Mouse (Mus musculus): ENCODE results near the gene Cdca5. TPM values are rescaled to one million over a fixed set of nuclear protein-coding genes. Genes with fewer than 3 reads are reported as not detected.
"Not testable (repeated sequence)": the region's sequence is repeated elsewhere in the genome, so short reads cannot be mapped to it uniquely, and the experiment has no call there.

The Cdca5 gene
- total RNA-seq (2021), result 1 to 10 TPM; 1.5 to 3.0 TPM

DNA sequence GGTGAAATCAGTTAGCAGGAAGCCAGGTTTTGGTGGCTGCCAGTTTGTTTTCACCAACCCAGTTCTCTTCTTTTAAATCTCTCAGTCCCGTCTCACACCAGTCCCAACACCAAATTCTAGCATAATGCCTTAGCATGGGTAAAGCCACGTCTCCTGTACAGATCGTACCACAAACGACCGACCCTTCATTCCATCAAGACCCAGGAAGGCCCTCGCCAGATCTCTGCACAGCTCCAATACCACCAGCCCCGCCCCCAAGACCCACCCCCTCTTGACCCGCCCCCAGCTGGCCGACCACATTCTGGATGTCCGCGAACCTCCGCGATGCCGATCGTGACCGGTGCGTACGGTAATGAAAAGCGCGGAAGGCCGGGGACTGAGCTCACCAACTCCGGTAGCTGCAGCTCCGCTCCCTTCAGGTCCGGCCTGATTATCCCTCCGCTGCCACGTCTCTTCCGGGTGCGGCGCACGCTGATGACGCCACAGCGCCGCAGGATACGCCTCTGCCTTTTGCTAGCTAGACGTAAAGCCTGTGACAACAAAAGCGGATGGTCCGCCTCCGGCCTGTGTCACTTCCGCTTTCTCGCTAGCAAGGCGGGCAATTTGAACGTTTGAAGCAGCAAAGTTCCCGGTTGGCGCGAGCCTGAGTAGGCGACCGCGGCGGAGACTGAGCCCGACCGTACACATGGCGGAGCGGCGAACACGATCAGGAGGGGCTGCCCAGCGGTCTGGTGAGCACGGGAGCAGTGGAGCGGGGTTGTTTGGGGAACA, at the start of gene Cdca5, which contains the start of gene Zfpl1:
Gene Cdca5 (plus strand): TSS at position 506 of the 771 bp plus-strand sequence.
Gene Zfpl1 (minus strand): TSS at position 479 of the 771 bp plus-strand sequence.
- intact Hi-C loops (cut with DNase I), result no loop called here
- DNase-seq, result peak; percentile 98

DNA sequence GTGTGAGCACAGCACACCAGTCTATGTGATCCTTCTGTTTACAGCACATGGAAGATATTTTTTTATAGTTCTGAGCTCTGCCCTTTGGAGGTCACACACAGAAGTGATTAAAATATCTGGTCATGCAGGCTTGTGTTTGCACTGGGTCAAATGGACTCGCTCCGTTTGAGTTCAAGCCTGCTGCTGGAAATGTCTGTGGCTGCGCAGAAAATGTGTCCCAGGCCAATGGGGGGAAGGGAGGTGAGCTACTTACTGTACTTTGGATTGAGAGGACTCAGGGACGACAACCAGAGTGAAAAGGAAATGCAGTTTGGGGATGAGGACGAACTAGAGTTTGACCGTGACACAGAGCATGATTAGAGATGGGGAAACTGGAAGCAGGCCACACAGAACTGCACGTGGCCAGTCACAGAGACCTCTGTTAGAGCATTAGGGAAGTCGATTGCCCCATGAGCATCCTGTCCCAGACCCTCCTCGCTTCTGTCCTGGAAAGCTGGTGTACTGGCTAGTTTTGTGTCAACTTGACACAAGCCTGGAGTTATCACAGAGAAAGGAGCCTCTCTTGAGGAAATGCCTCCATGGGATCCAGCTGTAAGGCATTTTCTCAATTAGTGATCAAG, 48.7 kb upstream of the Cdca5 start:
- no peak for DNase-seq
- intact Hi-C loops (cut with DNase I), result no loop called here

DNA sequence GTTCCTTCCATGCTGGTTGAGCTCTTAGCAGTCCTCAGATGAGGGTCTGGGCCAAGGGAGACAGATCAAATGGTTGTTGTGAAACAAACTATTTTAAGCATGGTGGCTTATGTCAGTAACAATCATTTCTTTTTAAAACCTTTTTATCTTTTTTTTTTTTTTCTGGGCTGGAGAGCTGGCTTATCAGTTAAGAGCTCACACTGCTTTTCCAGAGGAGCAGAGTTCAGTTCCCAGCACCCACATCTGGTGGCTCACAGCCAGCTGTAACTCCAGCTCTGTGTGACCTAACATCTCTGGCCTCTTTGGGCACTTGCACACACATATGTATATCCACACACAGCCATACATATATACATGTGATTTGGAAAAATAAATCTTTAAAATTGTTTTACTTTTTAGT, 47.1 kb upstream of the Cdca5 start:
- DNase-seq, result no peak
- intact Hi-C loops (cut with DNase I), result no loop called here

DNA sequence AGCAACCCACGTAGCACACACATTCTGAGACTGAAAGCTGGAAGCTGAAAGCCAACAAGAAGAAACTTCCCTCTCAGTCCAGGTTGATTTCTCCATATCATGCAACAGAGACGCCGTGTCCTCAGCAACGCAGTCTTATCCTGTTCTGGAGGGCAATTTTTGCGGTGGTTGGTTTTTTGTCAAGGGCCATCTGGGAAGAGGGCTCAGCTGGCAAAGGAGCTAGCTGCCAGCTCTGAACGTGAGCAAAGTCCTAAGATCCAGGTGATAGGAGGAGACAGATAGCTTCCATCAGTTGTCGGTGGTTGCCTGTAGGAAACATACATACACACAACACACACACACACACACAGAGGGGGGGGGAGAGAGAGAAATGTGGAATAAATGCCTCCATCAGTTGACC, 46.5 kb upstream of the Cdca5 start:
- intact Hi-C loops (cut with DNase I), result no loop called here
- no peak for DNase-seq

DNA sequence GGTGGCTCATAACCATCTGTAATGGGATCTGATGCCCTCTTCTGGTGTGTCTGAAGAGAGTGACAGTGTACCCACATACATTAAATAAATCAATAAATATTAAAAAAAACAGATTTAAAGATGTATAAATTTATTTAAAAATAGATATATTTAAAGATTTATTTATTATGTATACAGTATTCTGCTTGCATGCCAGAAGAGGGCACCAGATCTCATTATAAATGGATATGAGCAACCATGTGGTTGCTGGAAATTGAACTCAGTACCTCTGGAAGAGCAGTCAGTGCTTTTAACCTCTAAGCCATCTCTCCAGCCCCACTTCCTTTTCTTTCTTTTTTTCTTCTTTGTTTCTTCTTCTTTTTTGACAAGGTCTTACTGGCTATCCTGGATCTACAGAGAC, 44.8 kb upstream of the Cdca5 start:
- intact Hi-C loops (cut with DNase I), result loop anchor here (10.0 kb wide), 1 partner anchor 75 kb away; the partner anchor contains the start of gene Pola2
- no peak for DNase-seq

DNA sequence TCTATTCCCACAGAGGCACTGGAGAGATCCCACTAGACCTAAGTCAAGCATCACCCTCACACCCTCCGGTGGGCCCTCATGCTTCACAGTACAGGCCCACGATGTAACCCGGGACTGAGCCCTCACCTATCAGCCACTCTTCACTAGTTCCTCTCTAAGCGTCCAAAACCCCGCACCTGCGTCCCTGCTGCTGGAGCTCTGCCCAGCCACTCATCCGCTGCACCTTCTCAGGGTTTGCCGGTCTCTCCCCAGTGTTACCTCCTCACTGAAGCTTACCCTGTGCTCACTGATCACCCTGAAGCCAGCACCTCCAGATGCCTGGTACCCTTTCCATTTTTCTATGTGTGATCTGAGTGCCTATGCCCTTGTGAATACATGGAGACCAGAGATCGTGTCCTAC, 42.5 kb upstream of the Cdca5 start:
- DNase-seq, result no peak
- intact Hi-C loops (cut with DNase I), result loop anchor here (10.0 kb wide), 1 partner anchor 77 kb away; the partner anchor contains the start of gene Pola2

DNA sequence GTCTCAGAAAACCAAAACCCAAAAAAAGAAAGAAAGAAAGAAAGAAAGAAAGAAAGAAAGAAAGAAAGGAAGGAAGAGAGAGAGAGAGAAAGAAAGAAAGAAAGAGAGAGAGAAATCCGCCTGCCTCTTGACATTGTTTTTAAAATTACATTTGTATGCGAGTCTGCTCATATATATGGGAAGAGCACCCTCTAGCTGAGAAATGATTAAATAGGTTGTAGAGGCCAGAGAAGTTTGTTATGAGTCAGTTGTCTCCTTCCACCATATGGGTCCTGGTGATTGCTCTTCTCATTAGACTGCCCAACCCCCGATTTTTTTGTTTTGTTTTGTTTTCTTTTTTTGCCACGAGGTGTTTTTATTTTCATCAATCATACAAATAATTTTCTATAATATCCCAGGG, 40.7 kb upstream of the Cdca5 start:
- intact Hi-C loops (cut with DNase I), result loop anchor here (10.0 kb wide), 1 partner anchor 79 kb away; the partner anchor contains the start of gene Pola2
- not testable (repeated sequence) for DNase-seq

DNA sequence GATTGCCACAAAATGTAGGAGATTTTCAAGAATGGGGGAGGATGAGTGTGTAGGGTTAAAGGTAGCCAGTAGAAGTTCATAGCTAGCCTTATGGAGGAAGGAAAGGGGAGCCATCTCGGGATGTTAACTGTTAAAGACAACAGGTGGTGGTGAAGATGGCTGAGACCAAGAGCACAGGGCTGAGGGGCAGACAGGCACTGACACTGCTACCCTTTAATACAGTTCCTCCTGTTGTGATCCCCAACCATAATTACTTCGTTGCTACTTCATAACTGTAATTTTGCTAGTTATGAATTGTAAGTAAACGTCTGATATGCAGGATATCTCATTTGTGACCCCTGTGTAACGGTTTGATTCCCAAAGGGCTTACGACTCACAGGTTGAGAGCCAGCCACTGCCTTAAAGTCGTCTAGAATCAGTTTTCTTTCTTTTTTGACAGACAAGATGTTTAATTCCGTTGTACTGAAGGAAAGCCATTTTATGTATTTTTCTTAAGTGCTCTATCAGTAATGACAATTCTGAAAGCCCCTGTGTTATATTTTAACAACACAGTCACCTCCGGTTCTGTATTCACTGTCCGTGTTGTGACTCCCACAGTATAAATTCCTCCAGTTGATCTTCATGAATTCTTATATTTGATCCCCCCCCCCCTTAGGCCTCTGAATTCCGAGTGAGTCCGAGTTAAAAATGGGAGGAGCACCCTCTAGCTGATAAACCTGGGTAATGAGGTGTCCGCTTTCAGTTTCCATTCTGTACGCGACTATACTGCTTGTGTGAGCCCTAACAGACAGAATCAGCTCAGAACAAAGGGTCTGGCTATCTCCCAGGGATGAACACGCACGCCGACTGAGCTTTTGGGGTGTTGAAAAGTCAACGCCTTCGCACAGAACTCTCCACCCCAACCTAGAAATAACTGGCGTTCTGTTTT, 39.2 kb upstream of the Cdca5 start:
- no peak for DNase-seq
- intact Hi-C loops (cut with DNase I), result loop anchor here (10.0 kb wide), 1 partner anchor 81 kb away; the partner anchor contains the start of gene Pola2

DNA sequence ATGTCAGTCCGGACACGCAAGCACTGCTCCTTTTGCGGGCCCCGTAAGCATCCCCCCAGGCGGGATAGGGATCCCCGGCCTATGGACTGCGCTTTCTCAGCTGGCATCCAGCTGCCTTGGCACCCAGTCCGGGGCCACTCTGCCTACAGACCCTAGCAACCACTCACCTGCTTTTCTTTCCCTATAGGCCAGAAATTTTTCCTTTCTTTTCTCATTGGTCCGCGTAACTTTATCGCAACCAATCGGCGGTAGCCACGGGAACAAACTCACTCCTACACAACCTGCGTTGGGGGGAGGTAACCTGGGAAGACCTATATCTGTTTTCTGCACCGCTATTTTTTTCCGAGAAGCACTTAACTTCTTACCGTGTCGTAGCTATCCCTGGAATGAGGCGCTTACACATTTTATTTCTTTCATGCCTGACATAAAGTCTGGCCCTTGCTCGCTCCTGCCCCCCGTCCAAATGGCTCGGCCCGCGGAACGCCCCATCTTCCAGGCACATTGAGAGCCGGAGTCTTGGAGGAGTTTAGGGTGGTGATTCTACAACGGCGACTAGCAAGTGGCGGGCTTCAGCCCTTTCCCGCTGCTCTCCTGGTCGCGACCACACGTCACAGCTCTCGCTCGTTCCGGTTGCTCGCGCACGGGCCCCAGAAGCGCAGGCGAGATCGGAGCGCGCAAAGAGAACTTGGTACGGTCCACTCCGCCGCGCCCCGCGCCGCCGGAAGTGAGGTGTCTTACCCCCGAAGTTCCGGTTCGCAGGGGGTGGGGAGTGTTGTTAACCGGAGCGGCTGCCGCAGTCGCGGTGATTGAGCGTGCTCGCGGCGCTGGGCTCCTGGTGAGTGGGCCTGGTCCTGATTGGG, 38.3 kb upstream of the Cdca5 start, which contains the start of gene Syvn1:
Gene Syvn1 (plus strand): TSS at position 283 of the 860 bp plus-strand sequence.
- intact Hi-C loops (cut with DNase I), result loop anchor here (10.0 kb wide), 1 partner anchor 82 kb away; the partner anchor contains the start of gene Pola2
- peak; percentile 91 for DNase-seq

DNA sequence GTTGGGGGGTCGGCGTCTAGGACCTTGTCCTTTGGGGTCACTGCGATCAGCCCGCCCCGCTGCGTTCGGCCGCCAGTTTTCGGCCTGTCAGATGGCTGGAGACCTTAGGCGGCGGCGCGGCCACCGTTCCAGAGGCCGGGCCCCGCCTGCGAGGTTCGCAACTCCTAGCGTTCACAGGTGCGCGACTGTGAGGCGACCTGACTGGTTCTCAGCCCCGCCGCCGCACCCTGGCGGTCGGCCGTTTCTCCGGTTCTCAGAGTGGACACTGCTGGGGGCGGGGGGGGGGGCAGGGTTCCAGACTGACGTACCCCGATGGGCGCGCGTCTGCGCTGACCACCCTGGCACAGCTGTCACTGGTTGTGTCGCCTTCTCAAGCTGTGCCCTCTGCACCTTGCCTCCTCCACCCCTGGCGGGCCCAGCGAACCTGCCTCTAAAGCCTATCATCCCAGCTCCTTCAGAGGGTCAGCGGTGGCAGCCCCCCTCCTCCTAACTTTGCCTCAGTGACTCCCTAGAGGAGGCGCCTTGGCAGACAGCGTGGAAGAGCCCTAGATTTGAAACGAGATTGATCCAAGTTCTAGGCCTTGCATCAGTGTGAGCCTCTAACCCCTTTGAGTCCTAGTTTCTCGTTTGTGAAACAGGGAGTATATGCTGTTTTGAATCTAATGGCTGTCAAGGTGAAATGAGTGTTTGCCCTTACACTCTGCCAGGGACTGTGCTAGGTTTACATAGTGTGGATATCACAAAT, 37.5 kb upstream of the Cdca5 start:
- peak; percentile 35 for DNase-seq
- intact Hi-C loops (cut with DNase I), result loop anchor here (10.0 kb wide), 1 partner anchor 83 kb away; the partner anchor contains the start of gene Pola2

DNA sequence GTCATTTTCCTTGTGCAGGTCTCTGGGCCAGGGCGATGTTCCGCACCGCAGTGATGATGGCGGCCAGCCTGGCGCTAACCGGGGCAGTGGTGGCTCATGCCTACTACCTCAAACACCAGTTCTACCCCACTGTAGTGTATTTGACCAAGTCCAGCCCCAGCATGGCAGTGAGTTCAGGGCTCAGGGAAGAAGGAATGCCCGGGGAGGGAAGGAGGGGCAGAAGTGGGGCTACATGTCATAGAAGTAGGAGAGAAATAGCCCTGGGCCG, 37.0 kb upstream of the Cdca5 start:
- DNase-seq, result no peak
- intact Hi-C loops (cut with DNase I), result loop anchor here (10.0 kb wide), 1 partner anchor 83 kb away; the partner anchor contains the start of gene Pola2

DNA sequence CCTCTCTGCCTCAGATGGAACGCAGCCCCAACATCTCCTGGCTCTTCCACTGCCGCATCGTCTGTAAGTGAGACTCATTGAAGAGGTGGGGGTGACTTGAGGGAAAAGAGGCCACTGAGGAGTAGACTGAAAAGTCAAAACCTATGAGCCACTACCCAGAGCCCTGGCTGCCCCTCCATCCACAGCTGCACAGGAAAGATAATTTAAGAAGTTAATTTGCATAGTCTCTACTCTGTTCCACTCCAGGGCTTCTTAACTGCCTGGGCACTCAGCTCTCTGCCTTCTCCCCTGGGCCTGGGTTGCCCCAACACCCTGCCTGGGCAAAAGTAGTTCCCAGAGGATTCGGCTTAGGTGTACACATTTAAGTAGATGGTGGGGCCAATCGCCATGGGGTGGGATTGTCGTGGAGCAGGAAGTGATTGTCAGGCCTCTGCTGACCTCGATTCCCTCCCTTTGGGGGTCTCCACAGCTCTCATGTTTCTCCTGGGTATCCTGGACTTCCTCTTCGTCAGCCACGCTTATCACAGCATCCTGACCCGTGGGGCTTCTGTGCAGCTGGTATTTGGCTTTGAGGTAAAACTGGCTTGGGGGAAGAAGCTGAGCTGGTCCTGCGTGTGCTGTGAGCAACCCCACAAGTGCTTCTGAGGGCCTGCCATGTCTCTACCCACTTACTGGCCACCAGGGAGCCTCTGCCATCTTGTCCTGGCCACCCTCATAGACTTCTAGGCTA, 35.9 kb upstream of the Cdca5 start:
- intact Hi-C loops (cut with DNase I), result loop anchor here (10.0 kb wide), 1 partner anchor 84 kb away; the partner anchor contains the start of gene Pola2
- no peak for DNase-seq

DNA sequence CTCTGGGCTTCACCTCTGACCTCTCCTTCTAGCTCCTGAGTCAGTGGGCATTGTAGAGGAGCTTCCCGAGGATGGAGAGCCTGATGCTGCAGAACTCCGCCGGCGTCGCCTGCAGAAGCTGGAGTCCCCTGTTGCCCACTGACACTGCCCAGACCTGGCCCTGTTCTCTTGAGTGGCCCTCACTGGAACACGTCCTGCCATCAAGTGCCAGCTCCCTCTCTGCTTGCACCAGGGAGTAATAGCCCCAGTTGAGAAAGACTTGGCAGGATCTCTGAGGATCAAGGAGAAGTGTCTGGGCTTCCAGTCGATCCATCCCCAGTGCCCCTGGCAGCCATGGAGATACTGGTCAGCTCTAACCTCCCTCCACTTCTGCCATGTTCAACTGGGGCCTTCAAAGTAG, 32.3 kb upstream of the Cdca5 start:
- intact Hi-C loops (cut with DNase I), result no loop called here
- DNase-seq, result no peak

DNA sequence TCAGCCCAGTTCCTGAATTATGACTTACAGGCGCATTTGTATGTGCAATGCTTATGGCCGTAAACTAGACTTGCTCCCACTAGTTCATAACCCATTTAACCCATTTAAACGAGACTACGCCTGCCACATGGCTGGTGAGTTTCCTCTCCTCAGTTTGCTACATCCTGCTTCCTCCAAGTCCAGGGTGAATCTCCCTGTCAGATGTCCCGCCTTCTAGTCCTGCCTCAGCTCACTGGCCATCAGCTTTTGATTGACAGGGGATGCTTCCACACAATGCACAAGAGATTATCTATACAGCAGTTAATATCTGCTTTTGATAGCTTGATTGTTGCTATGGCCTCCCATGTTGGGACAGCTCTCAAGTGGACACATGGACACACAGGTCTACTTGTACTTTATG, 30.5 kb upstream of the Cdca5 start:
- DNase-seq, result no peak
- intact Hi-C loops (cut with DNase I), result no loop called here

DNA sequence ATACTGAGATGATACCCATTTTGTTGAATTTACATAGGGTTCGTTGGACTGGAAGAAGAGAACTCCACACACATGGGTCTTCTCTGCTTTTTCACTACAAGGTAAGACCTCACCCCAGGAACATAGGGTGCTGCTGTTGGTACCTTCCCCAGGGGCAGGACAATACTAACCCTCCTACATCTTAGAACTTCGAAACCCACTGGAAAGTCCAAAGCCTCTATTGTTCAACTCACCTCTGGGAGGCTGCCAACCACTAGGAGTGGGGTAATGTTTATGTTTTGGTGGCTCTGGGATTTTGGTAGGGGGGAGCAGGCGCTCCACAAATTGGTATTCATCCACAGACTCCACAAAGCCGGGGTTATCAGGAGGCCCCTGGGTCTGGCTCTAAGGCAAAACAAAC, 28.1 kb upstream of the Cdca5 start:
- intact Hi-C loops (cut with DNase I), result no loop called here
- no peak for DNase-seq

DNA sequence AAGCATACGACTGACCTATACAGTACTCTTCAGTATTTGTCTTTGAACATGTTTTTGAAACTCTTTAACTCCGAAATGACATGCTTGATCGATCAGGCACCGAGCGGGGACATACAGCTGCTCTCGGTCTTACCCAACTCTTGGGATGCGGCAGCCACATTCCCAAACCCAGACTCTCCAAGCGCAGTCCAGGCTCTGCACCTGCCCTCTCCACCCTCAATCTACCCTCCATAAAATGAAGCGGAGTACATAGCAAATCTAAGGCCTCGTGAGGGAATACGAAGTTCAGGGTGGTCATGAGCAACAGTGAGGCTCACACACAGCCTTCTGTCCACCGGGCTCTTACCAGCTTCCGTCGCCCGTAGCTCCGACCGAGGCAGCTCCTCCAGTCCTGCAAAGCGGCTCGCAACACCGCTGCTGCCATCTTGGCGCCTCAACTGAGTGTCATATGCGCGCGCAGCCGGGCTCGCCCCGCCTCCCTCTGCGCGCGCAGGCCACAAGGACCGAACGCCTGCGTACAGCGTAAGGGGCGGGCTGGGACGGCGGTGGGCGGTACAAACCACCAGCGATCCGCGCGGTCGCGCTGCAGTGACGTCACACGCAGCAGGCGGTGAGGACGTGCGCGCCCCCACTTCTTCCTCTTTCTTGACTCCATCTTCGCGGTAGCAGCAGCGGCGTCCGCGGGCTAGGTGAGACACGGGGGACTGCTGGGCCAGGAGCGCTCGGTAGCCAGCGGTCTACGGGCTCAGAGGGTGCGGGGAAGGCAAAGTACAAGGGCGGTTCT, 27.3 kb upstream of the Cdca5 start, which contains the start of the genes Mrpl49 and Fau:
Gene Mrpl49 (minus strand): TSS at position 473 of the 784 bp plus-strand sequence.
Gene Fau (plus strand): TSS at position 532 of the 784 bp plus-strand sequence.
- intact Hi-C loops (cut with DNase I), result no loop called here

DNA sequence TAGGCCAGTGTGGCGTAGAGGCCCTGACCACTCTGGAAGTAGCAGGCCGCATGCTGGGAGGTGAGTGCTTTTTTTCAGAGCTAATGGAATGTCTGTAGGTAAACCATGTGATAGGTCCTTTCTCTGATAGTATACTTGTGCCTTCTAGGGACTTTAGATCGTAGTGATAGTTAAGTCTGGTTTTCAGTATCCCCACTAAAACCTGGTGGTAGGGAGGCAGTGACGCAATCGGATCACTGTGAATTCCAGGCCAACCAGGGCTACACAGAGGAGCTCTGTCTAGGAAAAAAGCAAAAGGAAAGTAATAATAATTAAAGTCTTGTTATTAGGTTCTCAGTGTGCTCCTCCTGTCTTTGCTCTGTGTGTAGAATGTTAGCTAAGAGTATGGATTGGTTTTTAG, 26.3 kb upstream of the Cdca5 start:
- intact Hi-C loops (cut with DNase I), result no loop called here
- DNase-seq, result no peak

More for the DNA sequence above, 27.3 kb upstream of the Cdca5 start, which contains the start of the genes Mrpl49 and Fau:
- DNase-seq, result peak; percentile 99
